Mouse (Mus musculus) megakaryocyte, embryonic 14.5 days (primary cell): ENCODE measurements around the gene Dpp6. TPM values are rescaled to one million over a fixed set of nuclear protein-coding genes. Genes with fewer than 3 reads are reported as not detected.

Experiments used
- H3K27me3 ChIP-seq: replicated peaks from 2 replicates; pipeline ENCODE3; 2012; ENCODE audit warnings: inconsistent platforms
- H3K36me3 ChIP-seq: replicated peaks from 2 replicates; pipeline ENCODE3; 2012; ENCODE audit warnings: low read length, inconsistent platforms, mixed read lengths
- H3K4me1 ChIP-seq: 2 replicates; pipeline ENCODE4 v1.6.1; 2012; ENCODE audit warnings: inconsistent platforms
- H3K4me3 ChIP-seq: replicated peaks from 2 replicates; pipeline ENCODE3; 2012; ENCODE audit warnings: moderate library complexity, mild to moderate bottlenecking, inconsistent platforms
- H3K9me3 ChIP-seq: 2 replicates; pipeline ENCODE4 v1.6.1; 2012; ENCODE audit warnings: inconsistent platforms
- FLI1 ChIP-seq: IDR thresholded peaks from 2 replicates; pipeline ENCODE4 v1.6.1; 2012; ENCODE audit warnings: low read length, inconsistent platforms, mixed read lengths
- GATA1 ChIP-seq: IDR thresholded peaks from 3 replicates; pipeline ENCODE4 v1.6.1; 2012; ENCODE audit warnings: mixed read lengths, low read length, inconsistent platforms, borderline replicate concordance
- polyA plus RNA-seq: library from polyadenylated mRNA; stranded (reverse); fragments of >175 nt; gene quantifications from 2 replicates; pipeline ENCODE4 v1.2.3, GENCODE M21; 2012; ENCODE audit warnings: low replicate concordance; ENCODE audit not compliant: insufficient read depth

Dpp6 gene
- polyA plus RNA-seq, 1 experiment = 0.12 TPM

- no peaks in the 10 kb centered on the region for H3K27me3 ChIP-seq
- H3K36me3 ChIP-seq = no peaks in the 10 kb centered on the region
- no peaks in the 10 kb centered on the region for H3K4me1 ChIP-seq
- no peak overlapping the region for H3K4me3 ChIP-seq
- no peak for TF ChIP-seq FLI1
- no peak for TF ChIP-seq GATA1
- H3K9me3 ChIP-seq = peaks cover 6% of the 10 kb centered on the region; the same call in 1 of the 2 replicates
Observed at GRCm38 (mm10) chr5:27375841-27376240, 558.8 kb downstream of the Dpp6 start.

GRCm38 (mm10) chr5:27380656-27381385 is 563.8 kb downstream of the Dpp6 start:
- Histone ChIP-seq H3K4me1 (no peaks in the 10 kb centered on the region), H3K36me3 (no peaks in the 10 kb centered on the region), H3K9me3 (peaks cover 14% of the 10 kb centered on the region), H3K27me3 (no peaks in the 10 kb centered on the region), H3K4me3 (no peak overlapping the region)
- no peak for TF ChIP-seq GATA1
- no peak for TF ChIP-seq FLI1

GRCm38 (mm10) chr5:27398371-27398770 is 581.4 kb downstream of the Dpp6 start:
- Histone ChIP-seq H3K9me3 (peaks cover 20% of the 10 kb centered on the region), H3K36me3 (no peaks in the 10 kb centered on the region), H3K27me3 (no peaks in the 10 kb centered on the region), H3K4me1 (no peaks in the 10 kb centered on the region), H3K4me3 (no peak overlapping the region)
- TF ChIP-seq FLI1 (no peak), GATA1 (no peak)

- TF ChIP-seq GATA1 = no peak
- no peak for TF ChIP-seq FLI1
- Histone ChIP-seq H3K4me3 (no peak overlapping the region), H3K27me3 (no peaks in the 10 kb centered on the region), H3K9me3 (peaks cover 20% of the 10 kb centered on the region), H3K4me1 (no peaks in the 10 kb centered on the region), H3K36me3 (no peaks in the 10 kb centered on the region)
Observed at GRCm38 (mm10) chr5:27399111-27399510, 582.1 kb downstream of the Dpp6 start.

- H3K27me3 ChIP-seq = no peaks in the 10 kb centered on the region
- H3K9me3 ChIP-seq = peaks cover 16% of the 10 kb centered on the region
- no peaks in the 10 kb centered on the region for H3K36me3 ChIP-seq
- no peak overlapping the region for H3K4me3 ChIP-seq
- no peaks in the 10 kb centered on the region for H3K4me1 ChIP-seq
- TF ChIP-seq FLI1 (no peak), GATA1 (no peak)
Observed at GRCm38 (mm10) chr5:27402616-27403015, 585.6 kb downstream of the Dpp6 start.

GRCm38 (mm10) chr5:27408854-27409253 is 591.9 kb downstream of the Dpp6 start:
- Histone ChIP-seq H3K36me3 (no peaks in the 10 kb centered on the region), H3K9me3 (peaks cover 7% of the 10 kb centered on the region; the same call in 1 of the 2 replicates), H3K4me1 (no peaks in the 10 kb centered on the region), H3K27me3 (no peaks in the 10 kb centered on the region), H3K4me3 (no peak overlapping the region)
- no peak for TF ChIP-seq GATA1
- TF ChIP-seq FLI1 = no peak

GRCm38 (mm10) chr5:27413023-27413422 is 596.0 kb downstream of the Dpp6 start:
- TF ChIP-seq FLI1 = no peak
- no peak for TF ChIP-seq GATA1
- Histone ChIP-seq H3K9me3 (peaks cover 7% of the 10 kb centered on the region; the same call in 1 of the 2 replicates), H3K36me3 (no peaks in the 10 kb centered on the region), H3K4me3 (no peak overlapping the region), H3K27me3 (no peaks in the 10 kb centered on the region), H3K4me1 (no peaks in the 10 kb centered on the region)

GRCm38 (mm10) chr5:27415518-27415917 is 598.5 kb downstream of the Dpp6 start:
- TF ChIP-seq FLI1 (no peak), GATA1 (no peak)
- no peaks in the 10 kb centered on the region for H3K9me3 ChIP-seq
- H3K27me3 ChIP-seq = no peaks in the 10 kb centered on the region
- H3K4me3 ChIP-seq = no peak overlapping the region
- no peaks in the 10 kb centered on the region for H3K36me3 ChIP-seq
- H3K4me1 ChIP-seq = no peaks in the 10 kb centered on the region

GRCm38 (mm10) chr5:27416571-27416970 is 599.6 kb downstream of the Dpp6 start:
- no peaks in the 10 kb centered on the region for H3K9me3 ChIP-seq
- H3K36me3 ChIP-seq = no peaks in the 10 kb centered on the region
- no peak overlapping the region for H3K4me3 ChIP-seq
- TF ChIP-seq GATA1 = no peak
- TF ChIP-seq FLI1 = no peak
- H3K27me3 ChIP-seq = no peaks in the 10 kb centered on the region
- H3K4me1 ChIP-seq = no peaks in the 10 kb centered on the region

- Histone ChIP-seq H3K4me3 (peak overlapping the region; percentile 50), H3K27me3 (no peaks in the 10 kb centered on the region), H3K9me3 (no peaks in the 10 kb centered on the region), H3K36me3 (no peaks in the 10 kb centered on the region), H3K4me1 (no peaks in the 10 kb centered on the region)
- no peak for TF ChIP-seq FLI1
- TF ChIP-seq GATA1 = no peak
Observed at GRCm38 (mm10) chr5:27417398-27417797, 600.4 kb downstream of the Dpp6 start.

- Histone ChIP-seq H3K36me3 (no peaks in the 10 kb centered on the region), H3K27me3 (no peaks in the 10 kb centered on the region), H3K4me1 (no peaks in the 10 kb centered on the region), H3K4me3 (no peak overlapping the region), H3K9me3 (peaks cover 2% of the 10 kb centered on the region; the same call in 1 of the 2 replicates)
- TF ChIP-seq GATA1 (no peak), FLI1 (no peak)
Observed at GRCm38 (mm10) chr5:27418856-27419255, 601.9 kb downstream of the Dpp6 start.
